Mouse (Mus musculus) midbrain, embryonic 10.5 days (tissue): ENCODE measurements around the gene Flrt3. TPM values are rescaled to one million over a fixed set of nuclear protein-coding genes. Genes with fewer than 3 reads are reported as not detected.

ENCODE experiments used
- DNase-seq: peaks from one replicate; pipeline ENCODE4 v3.0.0-alpha.2; 2017; ENCODE audit warnings: low spot score
- H3K27ac ChIP-seq: fragments of 300-500 bp; sonication (generic); replicated peaks from 2 replicates; pipeline ENCODE4 v1.5.1; 2016; ENCODE audit warnings: mild to moderate bottlenecking
- H3K27me3 ChIP-seq: fragments of 300-500 bp; sonication (generic); 2 replicates; pipeline ENCODE4 v1.6.1; 2016; ENCODE audit warnings: low read depth, mild to moderate bottlenecking; ENCODE audit not compliant: poor library complexity, severe bottlenecking
- H3K36me3 ChIP-seq: fragments of 300-500 bp; sonication (generic); 2 replicates; pipeline ENCODE4 v1.6.1; 2016; ENCODE audit warnings: mild to moderate bottlenecking, moderate library complexity
- H3K4me1 ChIP-seq: fragments of 300-500 bp; sonication (generic); 2 replicates; pipeline ENCODE4 v1.6.1; 2016
- H3K4me3 ChIP-seq: fragments of 300-500 bp; sonication (generic); 2 replicates; pipeline ENCODE4 v1.5.1; 2016; ENCODE audit warnings: mild to moderate bottlenecking, moderate library complexity
- H3K9me3 ChIP-seq: fragments of 300-500 bp; sonication (generic); replicated peaks from 2 replicates; pipeline ENCODE4 v1.6.1; 2016; ENCODE audit warnings: mild to moderate bottlenecking
- WGBS: fragments of 180-500 bp; shearing (Covaris S2); methylation state at CpG from one replicate; pipeline ENCODE4 v1.1.7; 2016; 5-methylcytosine and 5-hydroxymethylcytosine counted together
- polyA plus RNA-seq: library from polyadenylated mRNA; unstranded; fragments of >200 nt; fragmentation: Nextera tagmentation; extraction: Ambion mirVana; gene quantifications from 2 replicates; pipeline ENCODE4 v1.2.1, GENCODE M21; 2016

The Flrt3 gene
- 71.3 and 72.2 TPM in 2 replicates for polyA plus RNA-seq

DNA sequence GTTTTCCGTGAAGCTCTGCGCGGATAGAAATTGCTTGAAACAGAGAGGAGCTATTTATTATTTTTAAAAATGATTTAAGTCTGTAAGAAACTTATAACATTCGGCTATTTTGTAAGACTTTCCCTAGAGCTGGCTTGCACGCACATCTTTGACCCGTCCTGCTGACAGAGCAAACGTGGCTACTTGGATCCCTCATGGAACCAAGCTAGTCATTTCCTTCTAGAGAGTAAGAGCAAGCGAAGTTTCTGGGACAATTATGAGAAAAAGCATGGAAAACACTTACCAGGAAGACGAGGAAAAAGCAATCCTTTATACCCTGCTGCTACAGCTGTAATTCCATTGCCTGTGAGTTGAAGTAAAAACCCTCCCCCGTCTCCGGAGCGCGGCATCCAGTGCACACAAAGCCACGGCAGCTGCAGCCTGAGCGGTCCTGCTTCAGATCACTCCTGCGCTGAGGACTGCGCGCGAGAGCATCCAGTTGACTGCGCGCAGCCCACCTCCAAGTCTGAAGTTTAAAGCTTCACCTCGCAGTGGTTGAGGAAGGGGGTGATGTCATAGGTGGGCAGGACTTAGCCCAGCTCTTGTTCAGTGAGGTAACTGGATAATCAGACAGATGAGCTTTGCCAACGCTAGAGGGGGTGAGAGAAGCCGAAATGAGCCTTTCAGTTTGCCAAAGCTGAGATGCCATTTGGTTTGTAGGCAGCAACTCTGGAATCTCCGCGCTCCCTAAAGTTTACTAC, at the start of gene Flrt3:
Gene Flrt3 (minus strand): TSS at position 507 of the 740 bp plus-strand sequence.
- H3K9me3 ChIP-seq, result no peaks in the 10 kb centered on the region
- peaks cover 20% of the 10 kb centered on the region for H3K27me3 ChIP-seq
- WGBS, result 1% methylated on average over 26 of the region's 26 CpGs
- H3K4me3 ChIP-seq, result peak within 1 kb of the TSS; percentile 66
- peaks cover 28% of the 10 kb centered on the region for H3K4me1 ChIP-seq
- peak within 1 kb of the TSS; percentile 92 for H3K27ac ChIP-seq
- H3K36me3 ChIP-seq, result no peaks in the 10 kb centered on the region
- peak; percentile 91 for DNase-seq

- no peaks in the 10 kb centered on the region for H3K27me3 ChIP-seq
Observed at GRCm38 (mm10) chr2:140717407-140717806, 46.1 kb upstream of the Flrt3 start.

DNA sequence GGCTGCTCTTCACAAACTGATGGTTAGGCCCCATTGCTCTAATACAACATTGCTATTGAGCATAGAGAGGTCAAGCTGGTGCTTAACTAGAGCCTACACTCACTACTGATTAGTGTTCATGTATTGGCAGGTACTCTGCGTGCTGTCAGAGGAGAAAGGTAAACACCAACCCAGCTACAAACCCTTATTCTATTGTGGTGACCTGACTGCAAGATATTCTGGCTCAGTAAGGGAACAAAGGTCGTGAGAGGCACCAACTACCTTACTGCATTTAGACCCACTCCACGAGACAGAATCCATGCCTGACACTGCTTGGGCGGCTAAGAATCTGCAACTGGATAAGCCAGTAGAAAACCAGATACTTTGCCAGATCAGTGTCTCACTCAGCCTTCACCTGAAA, 44.6 kb upstream of the Flrt3 start:
- H3K27me3 ChIP-seq, result no peaks in the 10 kb centered on the region
- H3K27ac ChIP-seq, result no peak overlapping the region
- H3K36me3 ChIP-seq, result no peaks in the 10 kb centered on the region
- H3K9me3 ChIP-seq, result no peaks in the 10 kb centered on the region
- 89% methylated on average over 4 of the region's 4 CpGs for WGBS
- H3K4me1 ChIP-seq, result no peaks in the 10 kb centered on the region
- no peak overlapping the region for H3K4me3 ChIP-seq
- DNase-seq, result no peak

More at GRCm38 (mm10) chr2:140717407-140717806, 46.1 kb upstream of the Flrt3 start:
- WGBS, result 86% methylated on average over 9 of the region's 9 CpGs
- H3K27ac ChIP-seq, result no peak overlapping the region
- DNase-seq, result no peak
- H3K36me3 ChIP-seq, result no peaks in the 10 kb centered on the region
- no peak overlapping the region for H3K4me3 ChIP-seq
- no peaks in the 10 kb centered on the region for H3K4me1 ChIP-seq
- H3K9me3 ChIP-seq, result no peaks in the 10 kb centered on the region

DNA sequence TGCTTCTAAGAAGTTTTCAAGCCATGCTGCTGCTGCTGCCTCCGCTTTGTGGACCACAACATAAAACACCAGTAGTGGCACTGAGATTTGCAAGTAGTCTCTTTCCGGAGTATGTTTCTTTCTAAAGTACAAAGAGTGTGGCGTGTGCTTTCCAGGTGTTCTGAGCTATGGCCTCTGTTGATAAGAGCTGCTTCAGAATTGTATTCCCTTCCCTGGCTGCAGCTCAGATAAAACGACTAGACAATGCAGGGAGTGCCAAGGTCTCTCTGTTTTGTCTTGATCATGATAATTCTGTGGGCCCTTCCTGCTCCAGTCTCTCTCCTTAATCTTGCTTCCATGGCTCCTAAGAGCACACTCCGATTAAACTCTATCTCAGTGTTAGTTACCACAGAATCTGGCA, 36.3 kb upstream of the Flrt3 start:
- no peaks in the 10 kb centered on the region for H3K9me3 ChIP-seq
- 82% methylated on average over 5 of the region's 5 CpGs for WGBS
- H3K36me3 ChIP-seq, result no peaks in the 10 kb centered on the region
- H3K4me1 ChIP-seq, result peaks cover 49% of the 10 kb centered on the region
- peaks cover 17% of the 10 kb centered on the region; the same call in 1 of the 2 replicates for H3K27me3 ChIP-seq
- no peak overlapping the region for H3K27ac ChIP-seq
- DNase-seq, result no peak
- H3K4me3 ChIP-seq, result no peak overlapping the region

DNA sequence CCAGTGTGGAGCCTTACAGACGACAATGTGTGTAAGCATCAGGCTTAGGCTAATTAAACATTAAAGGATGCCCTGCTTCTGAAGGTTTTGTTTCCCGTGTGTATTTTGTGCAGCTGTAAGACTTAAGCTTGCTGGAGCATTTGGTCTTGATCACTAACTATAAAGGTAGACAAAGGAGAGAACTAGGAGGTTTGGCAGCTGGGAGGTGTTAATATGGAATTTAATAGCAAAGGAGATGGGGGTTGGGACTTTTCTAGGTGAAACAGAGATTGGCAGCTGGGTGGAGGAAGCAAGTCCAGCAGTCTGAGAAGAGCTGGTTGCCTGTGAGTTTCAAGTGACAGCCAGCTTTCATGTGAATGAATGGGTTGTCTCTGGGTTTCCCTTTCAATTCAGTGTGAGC, 34.0 kb upstream of the Flrt3 start:
- 1% methylated on average over 2 of the region's 2 CpGs for WGBS
- Histone ChIP-seq H3K9me3 (no peaks in the 10 kb centered on the region), H3K36me3 (no peaks in the 10 kb centered on the region), H3K4me3 (peak overlapping the region; percentile 9; the same call in 1 of the 2 replicates), H3K27me3 (peaks cover 28% of the 10 kb centered on the region), H3K27ac (peak overlapping the region; percentile 59; the same call in 1 of the 2 replicates), H3K4me1 (peaks cover 55% of the 10 kb centered on the region)
- peak; percentile 57 for DNase-seq

DNA sequence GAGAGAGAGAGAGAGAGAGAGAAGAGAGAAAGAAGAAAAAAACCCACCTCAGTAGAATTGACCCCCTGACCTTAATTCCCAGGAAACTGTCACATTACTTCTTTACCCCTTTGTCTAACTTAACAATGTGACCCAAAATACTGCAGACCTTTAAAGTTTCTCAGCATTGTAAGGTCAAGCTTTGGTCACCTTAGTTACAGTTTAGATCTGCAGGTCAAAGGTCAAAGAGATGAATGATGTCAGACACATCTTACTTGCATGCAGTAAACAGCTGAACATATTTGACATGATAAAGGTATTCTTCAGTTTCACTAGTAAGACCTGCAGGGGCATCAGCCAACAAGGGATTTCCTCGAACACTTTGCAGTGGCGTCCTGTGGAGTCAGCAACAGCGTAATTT, 32.9 kb upstream of the Flrt3 start:
- WGBS, result 2% methylated on average over 3 of the region's 3 CpGs
- H3K4me3 ChIP-seq, result no peak overlapping the region
- peaks cover 67% of the 10 kb centered on the region for H3K4me1 ChIP-seq
- peak; percentile 50 for DNase-seq
- H3K9me3 ChIP-seq, result no peaks in the 10 kb centered on the region
- peak overlapping the region; percentile 38; the same call in 1 of the 2 replicates for H3K27ac ChIP-seq
- peaks cover 31% of the 10 kb centered on the region for H3K27me3 ChIP-seq
- H3K36me3 ChIP-seq, result no peaks in the 10 kb centered on the region

DNA sequence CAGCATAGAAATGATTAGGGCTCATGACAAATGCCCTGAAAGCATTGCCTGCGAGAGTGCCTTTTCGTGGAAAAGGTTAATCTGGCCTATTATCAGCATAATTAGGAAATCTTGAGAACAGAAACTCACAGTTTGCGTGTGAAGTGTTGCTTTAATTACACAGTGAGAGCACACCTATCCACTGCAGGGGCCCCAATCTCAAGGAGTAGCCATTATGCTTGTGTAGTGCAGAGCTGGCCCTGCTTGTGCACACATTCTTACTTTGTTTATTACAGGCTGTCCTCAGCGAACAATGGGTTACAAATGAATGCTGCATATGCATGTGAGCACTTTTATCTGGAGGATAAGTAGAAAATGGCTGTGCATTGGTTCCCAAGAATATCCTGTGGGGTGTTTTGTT, 32.1 kb upstream of the Flrt3 start:
- 33% methylated on average over 4 of the region's 4 CpGs for WGBS
- Histone ChIP-seq H3K4me1 (peaks cover 73% of the 10 kb centered on the region), H3K9me3 (no peaks in the 10 kb centered on the region), H3K27ac (no peak overlapping the region), H3K27me3 (peaks cover 31% of the 10 kb centered on the region), H3K4me3 (no peak overlapping the region), H3K36me3 (no peaks in the 10 kb centered on the region)
- DNase-seq, result no peak

DNA sequence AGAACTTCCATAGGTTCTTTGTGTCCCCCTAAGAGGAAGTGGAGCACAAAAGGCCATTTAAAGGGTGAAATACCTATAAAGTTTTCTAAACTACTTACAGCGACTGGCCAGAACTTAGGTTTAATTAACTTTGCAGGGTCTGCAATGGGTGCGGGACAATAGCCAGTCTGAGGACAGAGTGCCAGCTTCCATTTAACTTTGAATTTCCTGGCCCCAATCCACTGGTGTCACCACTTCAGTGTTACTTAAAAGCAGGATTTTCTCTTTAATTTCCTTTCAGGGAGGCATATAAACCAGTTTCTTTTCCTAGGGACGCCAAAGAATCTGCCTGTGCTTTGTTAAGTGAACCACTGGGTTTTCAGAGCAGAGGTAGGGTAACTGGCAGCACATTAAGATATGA, 27.3 kb upstream of the Flrt3 start:
- Histone ChIP-seq H3K4me3 (no peak overlapping the region), H3K27ac (peak overlapping the region; percentile 14)
- DNase-seq, result no peak

GRCm38 (mm10) chr2:140693845-140694244, 22.6 kb upstream of the Flrt3 start:
- H3K27ac ChIP-seq, result no peak overlapping the region

More for the DNA sequence above, 27.3 kb upstream of the Flrt3 start:
- no peaks in the 10 kb centered on the region for H3K9me3 ChIP-seq
- 9% methylated on average over 3 of the region's 3 CpGs for WGBS
- H3K27me3 ChIP-seq, result peaks cover 17% of the 10 kb centered on the region
- no peaks in the 10 kb centered on the region for H3K36me3 ChIP-seq
- peaks cover 44% of the 10 kb centered on the region for H3K4me1 ChIP-seq

GRCm38 (mm10) chr2:140692461-140692860, 21.2 kb upstream of the Flrt3 start:
- H3K36me3 ChIP-seq, result no peaks in the 10 kb centered on the region
- no peaks in the 10 kb centered on the region for H3K27me3 ChIP-seq
- H3K9me3 ChIP-seq, result no peaks in the 10 kb centered on the region
- no peak for DNase-seq
- peaks cover 2% of the 10 kb centered on the region for H3K4me1 ChIP-seq
- H3K4me3 ChIP-seq, result no peak overlapping the region
- H3K27ac ChIP-seq, result no peak overlapping the region
- 84% methylated on average over 4 of the region's 4 CpGs for WGBS

More at GRCm38 (mm10) chr2:140693845-140694244, 22.6 kb upstream of the Flrt3 start:
- DNase-seq, result no peak
- Histone ChIP-seq H3K4me1 (peaks cover 16% of the 10 kb centered on the region), H3K36me3 (no peaks in the 10 kb centered on the region), H3K9me3 (no peaks in the 10 kb centered on the region), H3K4me3 (no peak overlapping the region), H3K27me3 (no peaks in the 10 kb centered on the region)
- 86% methylated on average over 5 of the region's 5 CpGs for WGBS

- no peaks in the 10 kb centered on the region for H3K4me1 ChIP-seq
- no peak overlapping the region for H3K27ac ChIP-seq
- no peak for DNase-seq
- no peak overlapping the region for H3K4me3 ChIP-seq
- no peaks in the 10 kb centered on the region for H3K9me3 ChIP-seq
- 90% methylated on average over 1 of the region's 1 CpGs for WGBS
- no peaks in the 10 kb centered on the region for H3K27me3 ChIP-seq
- no peaks in the 10 kb centered on the region for H3K36me3 ChIP-seq
Observed at GRCm38 (mm10) chr2:140691403-140691802, 20.1 kb upstream of the Flrt3 start.

DNA sequence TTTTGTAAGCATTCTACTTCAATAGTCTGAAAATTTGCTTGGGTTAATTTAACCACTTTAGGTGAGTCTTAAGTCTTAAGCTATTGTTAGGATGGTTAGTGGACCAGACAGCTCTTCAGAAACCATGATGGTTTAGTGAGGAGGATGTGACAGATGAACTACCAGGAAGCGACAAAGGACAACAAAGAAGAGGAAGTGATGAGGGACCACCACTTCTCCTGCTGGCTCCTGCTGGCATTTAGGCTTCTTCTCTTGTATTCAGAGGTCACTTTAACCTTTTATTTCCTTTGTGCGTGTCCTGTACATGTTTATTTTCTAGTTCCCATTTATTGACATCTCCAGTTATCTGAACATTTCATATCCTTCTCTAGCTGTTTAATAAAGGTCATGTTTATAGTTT, 19.6 kb upstream of the Flrt3 start:
- Histone ChIP-seq H3K27ac (no peak overlapping the region), H3K4me1 (no peaks in the 10 kb centered on the region), H3K36me3 (no peaks in the 10 kb centered on the region), H3K27me3 (no peaks in the 10 kb centered on the region), H3K9me3 (no peaks in the 10 kb centered on the region), H3K4me3 (no peak overlapping the region)
- DNase-seq, result no peak
- WGBS, result 79% methylated on average over 2 of the region's 2 CpGs

DNA sequence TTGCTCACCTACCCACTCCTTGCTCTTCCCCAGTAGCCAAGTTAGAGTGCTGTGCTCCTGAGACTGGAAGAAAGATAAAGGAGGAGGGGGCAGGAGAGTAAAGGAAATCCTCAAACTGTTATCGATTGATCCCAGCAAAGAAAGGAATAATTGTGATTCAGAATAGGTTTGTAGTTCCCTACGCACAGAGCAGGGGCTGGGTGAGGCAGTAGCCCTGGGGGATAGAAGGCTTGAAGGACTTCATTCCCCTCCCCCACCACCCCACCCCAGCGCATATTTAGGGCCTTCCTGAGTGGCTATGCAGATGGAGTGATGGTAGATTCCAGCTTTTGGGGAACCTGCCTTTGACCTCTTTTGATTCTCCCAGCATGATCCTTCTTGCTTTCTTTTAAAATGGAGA, 5.5 kb upstream of the Flrt3 start:
- Histone ChIP-seq H3K4me3 (no peak overlapping the region), H3K9me3 (no peaks in the 10 kb centered on the region), H3K27ac (no peak overlapping the region), H3K36me3 (no peaks in the 10 kb centered on the region), H3K27me3 (peaks cover 20% of the 10 kb centered on the region), H3K4me1 (peaks cover 11% of the 10 kb centered on the region)
- no peak for DNase-seq
- WGBS, result 6% methylated on average over 3 of the region's 3 CpGs
